Mouse (Mus musculus): ENCODE results near the gene Hoxa9.

Gene Hoxa9

DNA sequence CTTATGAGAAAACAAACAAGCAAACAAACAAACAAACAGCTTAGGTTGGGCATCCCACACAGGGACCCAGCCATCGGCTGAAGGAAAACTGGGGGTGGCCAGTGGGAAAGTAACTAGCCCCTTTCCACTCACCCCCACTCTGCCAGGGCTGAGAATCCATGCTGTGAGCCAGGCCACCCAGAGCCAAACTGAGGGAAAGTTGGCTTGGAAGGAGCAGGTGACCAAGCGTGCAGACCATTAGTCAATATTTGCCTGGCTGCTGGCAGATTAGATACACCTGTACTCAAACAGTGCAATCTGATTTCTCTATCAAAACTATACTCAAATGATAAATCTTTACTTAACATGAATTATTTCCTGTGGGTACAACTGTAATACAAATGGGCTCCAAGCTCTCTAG lies 48.9 kb downstream of the Hoxa9 start:
- DNase-seq (ENCODE audit: low read depth, low spot score), result no peak

- DNase-seq (ENCODE audit: low read depth, low spot score), result no peak
These were observed 50.2 kb downstream of the Hoxa9 start for GRCm38 (mm10) chr6:52180726-52181125.

GRCm38 (mm10) chr6:52180213-52180710 lies 50.6 kb downstream of the Hoxa9 start:
- no peak for DNase-seq (ENCODE audit: low read depth, low spot score)

- no peak for DNase-seq (ENCODE audit: low read depth, low spot score)
These were observed 51.2 kb downstream of the Hoxa9 start for GRCm38 (mm10) chr6:52179690-52180089.

DNA sequence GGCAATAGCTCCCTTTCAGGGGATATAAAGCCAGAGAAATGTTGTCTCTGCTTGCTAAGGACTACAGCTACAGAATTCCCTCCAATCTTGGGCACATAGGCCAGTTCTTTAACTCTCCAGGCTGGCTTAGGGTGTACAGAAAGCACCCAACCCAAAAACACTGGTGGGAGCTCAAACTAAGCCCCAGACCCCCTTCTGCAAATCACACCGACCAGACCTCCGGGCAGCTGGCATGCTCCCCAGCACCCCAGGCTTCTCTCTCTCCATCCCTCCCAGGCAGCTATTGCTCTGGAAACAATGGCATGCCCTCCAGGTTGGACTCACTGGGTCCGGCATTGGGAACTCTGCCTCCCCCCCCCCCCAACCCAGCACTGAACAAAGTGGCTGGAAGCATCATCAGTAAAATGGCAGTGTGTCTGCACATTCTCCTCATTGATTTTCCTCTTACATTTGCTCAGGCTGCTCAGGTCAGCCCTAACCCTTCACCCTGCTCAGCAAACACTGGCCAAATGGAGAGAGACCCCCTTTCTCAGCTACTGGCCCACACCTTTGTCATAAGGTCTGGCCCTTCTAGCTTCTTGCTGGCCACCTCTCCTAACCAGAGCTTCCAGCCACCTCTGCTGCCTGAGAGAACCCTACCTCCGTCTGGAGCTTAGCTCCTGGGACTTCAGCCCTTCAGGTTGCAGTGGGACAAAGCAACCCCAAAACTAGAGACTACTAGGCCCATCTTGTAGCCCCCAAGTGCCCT lies 51.8 kb downstream of the Hoxa9 start:
- no peak for DNase-seq (ENCODE audit: low read depth, low spot score)

- DNase-seq (ENCODE audit: low read depth, low spot score), result no peak
These were observed 53.1 kb downstream of the Hoxa9 start for GRCm38 (mm10) chr6:52177806-52178205.

DNA sequence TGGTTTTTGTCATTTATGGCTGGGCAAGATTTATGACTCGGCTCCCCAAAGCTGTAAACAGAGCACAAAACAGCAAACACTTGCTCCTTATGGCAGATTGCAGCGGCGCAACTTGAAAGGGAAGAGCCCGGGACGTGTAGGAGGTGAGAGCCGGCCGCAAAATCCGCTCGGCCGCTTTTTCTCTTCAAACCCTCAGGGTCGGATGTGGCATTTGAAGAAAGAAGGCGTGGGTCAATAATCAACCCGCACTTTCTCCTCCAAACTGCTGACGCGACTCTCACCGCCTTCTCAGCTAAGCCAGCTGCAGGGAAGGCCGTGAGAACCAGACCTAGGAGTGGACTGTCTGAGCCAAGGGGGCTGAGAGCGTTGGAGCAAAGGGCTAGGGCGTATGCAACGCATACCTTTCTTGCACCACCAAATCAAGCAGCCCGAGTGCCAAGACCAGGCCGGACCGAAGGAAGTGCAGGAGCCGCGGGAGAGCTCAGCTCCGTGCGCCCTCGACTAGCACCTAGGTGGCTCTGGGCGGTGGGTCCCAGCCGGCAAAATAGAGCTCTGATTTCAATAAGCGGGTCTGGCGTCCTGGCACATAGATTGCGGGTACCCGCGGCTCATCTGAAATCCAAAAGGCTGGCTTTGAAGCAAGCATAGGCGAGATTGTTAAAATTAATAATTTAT lies 53.7 kb downstream of the Hoxa9 start, which contains the start of gene 5730596B20Rik:
Gene 5730596B20Rik (plus strand): TSS at position 438 of the 675 bp plus-strand sequence.
- DNase-seq (ENCODE audit: low read depth, low spot score), result no peak

DNA sequence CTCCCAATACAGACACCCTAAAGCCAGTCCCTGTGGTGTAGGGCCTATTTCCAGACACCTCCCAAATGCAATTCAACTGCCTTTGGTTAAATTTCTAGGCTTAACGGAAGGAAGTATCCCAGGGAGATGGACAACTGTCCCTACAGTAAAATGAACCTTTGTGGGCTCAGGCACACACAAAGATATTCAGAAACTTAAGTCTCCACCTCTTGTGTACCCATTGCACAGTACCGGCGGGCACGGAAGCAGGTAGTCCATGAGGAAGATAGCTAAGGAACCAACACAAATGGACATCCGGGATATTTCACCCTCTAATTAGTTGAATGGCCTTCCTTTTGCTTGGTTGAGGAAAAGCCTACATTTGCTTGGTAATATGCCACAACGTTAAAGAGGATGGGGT lies 54.5 kb downstream of the Hoxa9 start:
- DNase-seq (ENCODE audit: low read depth, low spot score), result no peak

DNA sequence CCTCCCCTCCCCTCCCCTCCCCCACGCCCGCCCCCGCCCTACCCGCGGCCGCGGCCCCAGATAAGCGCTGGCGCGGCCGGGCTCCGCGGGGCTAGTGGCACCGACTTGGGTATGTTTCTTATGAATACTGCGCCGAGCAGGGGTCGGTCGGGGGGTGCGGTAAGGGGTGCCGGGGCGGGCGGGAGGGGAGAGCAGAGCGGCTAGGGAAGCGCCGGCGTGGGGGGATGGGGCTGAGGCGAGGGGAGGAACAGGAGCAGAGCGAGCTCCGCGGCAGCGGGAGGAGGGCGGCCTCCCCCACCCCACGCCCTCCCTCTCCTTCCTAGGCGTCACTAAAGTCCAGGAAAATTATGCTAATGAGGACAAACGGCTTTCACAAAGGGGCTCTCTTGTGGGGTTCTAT lies 55.0 kb downstream of the Hoxa9 start:
- DNase-seq (ENCODE audit: low read depth, low spot score), result no peak

DNA sequence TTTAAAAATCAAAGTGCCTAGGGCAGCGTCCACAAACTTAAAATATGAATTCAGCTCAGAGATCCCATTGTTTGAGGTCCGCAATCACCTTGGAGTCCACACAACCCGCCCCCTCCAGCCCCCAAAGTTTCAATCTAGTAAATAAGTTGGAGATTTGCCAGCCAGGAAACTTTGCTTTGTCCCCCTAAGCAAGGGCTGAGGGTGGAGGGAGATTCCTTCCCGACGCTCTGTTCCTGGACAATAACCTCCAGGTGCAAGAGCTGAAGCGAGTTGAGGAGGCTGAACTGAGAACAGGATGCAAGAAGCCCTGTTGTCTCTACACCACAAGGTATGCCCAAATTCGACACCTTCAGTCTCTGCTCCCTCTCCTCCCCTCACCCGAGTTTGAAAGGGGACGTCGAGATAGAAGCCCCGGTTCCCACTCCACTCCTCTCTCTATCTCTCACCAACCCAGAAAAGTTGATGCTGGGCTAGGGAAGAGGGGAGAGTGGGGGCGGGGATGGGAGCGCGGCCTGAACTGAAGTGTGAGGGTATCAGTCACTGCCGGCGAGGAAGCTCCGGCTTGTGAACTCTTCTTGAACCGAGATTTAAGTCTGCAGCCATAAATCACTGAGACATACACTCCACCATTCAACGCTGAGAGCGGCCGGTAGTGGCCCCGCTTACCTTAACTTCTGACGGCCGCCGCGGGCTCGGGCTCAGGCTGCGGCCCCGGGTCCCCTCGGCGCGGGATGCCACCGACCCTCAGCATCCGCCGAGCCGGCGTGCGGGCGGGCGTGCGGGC lies 55.7 kb downstream of the Hoxa9 start:
- no peak for DNase-seq (ENCODE audit: low read depth, low spot score)

DNA sequence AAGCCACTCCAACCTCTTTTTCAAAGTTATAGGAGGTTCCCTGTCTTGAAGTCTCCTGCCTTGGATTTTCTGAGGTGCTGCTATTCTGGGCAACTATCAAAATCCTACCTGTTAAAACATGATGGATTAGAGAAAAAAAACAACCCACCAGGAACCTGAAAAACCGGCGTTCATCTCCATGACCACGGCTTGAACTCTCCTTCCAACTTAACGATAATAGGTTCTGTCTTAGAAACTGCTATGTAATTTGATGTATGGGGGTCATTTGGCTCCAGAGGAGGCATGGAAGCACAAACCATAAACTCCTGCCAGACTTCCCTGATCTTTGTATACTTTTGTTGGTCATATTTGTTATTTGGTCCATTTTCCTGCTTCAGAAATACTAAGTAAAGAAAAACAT lies 57.2 kb downstream of the Hoxa9 start:
- DNase-seq (ENCODE audit: low read depth, low spot score), result no peak
